Mouse (Mus musculus) intestine, embryonic 14.5 days (tissue): ENCODE results near the gene Pepd. TPM values are rescaled to one million over a fixed set of nuclear protein-coding genes. Genes with fewer than 3 reads are reported as not detected.

ENCODE experiments used
- ATAC-seq: fragments of 200-750 bp; cut with Nextera tagmentation; replicated peaks from 2 replicates; pipeline ENCODE4 v1.8.0; 2017; ENCODE audit warnings: low read depth, moderate number of reproducible peaks, moderate TSS enrichment, moderate library complexity; ENCODE audit not compliant: low FRiP score, low TSS enrichment
- DNase-seq: peaks from one replicate; pipeline ENCODE4 v3.0.0-alpha.2; 2018; ENCODE audit warnings: low spot score
- H3K27ac ChIP-seq: fragments of 300-500 bp; sonication (generic); 2 replicates; pipeline ENCODE4 v1.5.1; 2014; ENCODE audit warnings: low read depth, mild to moderate bottlenecking, control low read depth
- H3K27me3 ChIP-seq: fragments of 300-500 bp; sonication (generic); replicated peaks from 2 replicates; pipeline ENCODE4 v1.6.1; 2014; ENCODE audit warnings: low read length, control low read depth; ENCODE audit not compliant: control insufficient read depth, insufficient read depth
- H3K36me3 ChIP-seq: fragments of 300-500 bp; sonication (generic); 2 replicates; pipeline ENCODE4 v1.6.1; 2014; ENCODE audit warnings: low read length, control low read depth; ENCODE audit not compliant: control insufficient read depth, insufficient read depth
- H3K4me1 ChIP-seq: fragments of 300-500 bp; sonication (generic); replicated peaks from 2 replicates; pipeline ENCODE4 v1.6.1; 2014; ENCODE audit warnings: low read length, control low read depth, mixed read lengths; ENCODE audit not compliant: control insufficient read depth, insufficient read depth
- H3K4me2 ChIP-seq: fragments of 300-500 bp; sonication (generic); 2 replicates; pipeline ENCODE4 v1.6.1; 2014; ENCODE audit warnings: low read length
- H3K4me3 ChIP-seq: fragments of 300-500 bp; sonication (generic); 2 replicates; pipeline ENCODE4 v1.5.1; 2014; ENCODE audit warnings: low read depth, low read length, control low read depth, mixed read lengths
- H3K9ac ChIP-seq: fragments of 300-500 bp; sonication (generic); 2 replicates; pipeline ENCODE4 v1.6.1; 2014; ENCODE audit warnings: mild to moderate bottlenecking, low read length
- H3K9me3 ChIP-seq: fragments of 300-500 bp; sonication (generic); 2 replicates; pipeline ENCODE4 v1.6.1; 2016; ENCODE audit warnings: low read length, control low read depth; ENCODE audit not compliant: control insufficient read depth
- WGBS: fragments of 180-500 bp; shearing (Covaris S2); extraction: QIAGEN DNeasy Blood & Tissue Kit; methylation state at CpG from one replicate; pipeline ENCODE4 v1.1.7; 2014; 5-methylcytosine and 5-hydroxymethylcytosine counted together
- polyA plus RNA-seq: library from polyadenylated mRNA; unstranded; fragments of >200 nt; fragmentation: Nextera tagmentation; extraction: Ambion mirVana; gene quantifications from 2 replicates; pipeline ENCODE4 v1.2.1, GENCODE M21; 2014

Gene Pepd
- polyA plus RNA-seq, 1 experiment from 2014 or later, result 80.3 TPM

DNA sequence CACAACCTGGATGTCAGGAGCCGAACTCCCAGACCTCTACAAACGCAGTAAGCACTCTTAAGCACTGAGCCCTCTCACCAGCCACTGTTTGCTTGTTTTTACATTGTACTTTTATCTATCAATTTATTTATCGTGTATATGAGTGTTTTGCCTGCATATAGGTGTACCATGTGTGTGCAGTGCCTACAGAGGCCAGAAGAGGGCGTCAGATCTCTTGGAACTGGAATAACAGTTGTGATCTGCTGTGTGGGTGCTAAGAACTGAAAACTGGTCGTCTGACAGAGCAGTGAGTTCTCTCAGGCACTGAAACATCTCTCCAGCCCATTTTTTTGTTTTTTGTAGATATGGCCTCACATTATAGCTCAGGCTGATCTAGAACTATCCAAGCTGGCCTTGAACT lies 147.3 kb downstream of the Pepd start:
- no peaks in the 10 kb centered on the region for H3K27me3 ChIP-seq
- no peak overlapping the region for H3K9ac ChIP-seq
- ATAC-seq, result no peak
- peaks cover 16% of the 10 kb centered on the region for H3K4me1 ChIP-seq
- WGBS, result 76% methylated on average over 5 of the region's 5 CpGs
- H3K4me2 ChIP-seq, result no peak overlapping the region
- H3K9me3 ChIP-seq, result 0 out of 2 replicates have a peak, but pooled peaks cover 2% of the 10 kb centered on the region
- no peak overlapping the region for H3K27ac ChIP-seq
- no peak for DNase-seq
- no peak overlapping the region for H3K4me3 ChIP-seq
- no peaks in the 10 kb centered on the region for H3K36me3 ChIP-seq

DNA sequence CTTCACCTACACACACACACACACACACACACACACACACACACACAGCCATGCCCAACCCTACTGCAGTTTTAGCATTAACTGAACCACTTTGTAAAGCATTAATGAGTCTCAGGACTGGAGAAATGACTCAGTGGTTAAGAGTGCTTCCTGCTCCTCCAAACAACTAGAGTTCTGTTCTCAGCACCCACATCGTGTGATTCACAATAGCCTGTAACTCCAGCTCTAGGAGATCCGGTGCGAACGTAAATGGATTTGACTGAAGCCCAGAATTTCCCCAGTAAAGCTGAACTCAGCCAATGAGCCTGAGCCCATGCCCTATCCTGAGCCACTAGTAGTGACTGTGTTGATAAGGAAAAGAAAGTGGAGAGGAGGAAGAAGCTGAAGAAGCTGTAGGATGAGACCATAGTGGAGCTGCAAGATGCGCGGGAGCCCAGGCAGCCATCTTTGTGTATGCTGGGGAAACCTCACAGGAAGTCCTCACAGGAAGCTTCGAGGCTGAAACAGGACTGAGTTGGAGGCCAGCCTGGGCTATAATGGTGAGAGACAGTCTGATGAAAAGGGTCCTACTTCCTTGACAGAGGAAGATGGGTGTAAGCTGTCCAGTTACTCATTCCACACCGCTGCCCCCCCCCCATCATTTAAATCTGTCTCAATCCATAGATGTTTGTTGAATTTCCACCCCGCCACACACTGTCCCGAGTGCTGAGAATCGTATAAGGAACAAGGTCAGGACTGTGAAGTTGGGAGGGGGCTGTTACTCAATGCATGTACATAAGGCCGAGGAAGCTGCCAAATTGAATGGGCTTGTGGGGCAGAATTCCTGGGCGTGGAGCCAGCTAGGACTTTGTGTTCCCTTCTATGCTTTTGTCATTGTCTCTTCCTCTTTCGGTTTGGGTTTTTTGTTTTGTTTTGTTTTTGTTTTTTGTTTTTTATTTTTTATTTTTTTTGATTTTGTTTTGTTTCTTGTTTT lies 152.4 kb downstream of the Pepd start:
- H3K27me3 ChIP-seq, result no peaks in the 10 kb centered on the region
- no peak overlapping the region for H3K4me3 ChIP-seq
- no peak overlapping the region for H3K9ac ChIP-seq
- 0 out of 2 replicates have a peak, but pooled peaks cover 4% of the 10 kb centered on the region for H3K9me3 ChIP-seq
- H3K27ac ChIP-seq, result no peak overlapping the region
- WGBS, result 79% methylated on average over 14 of the region's 14 CpGs
- H3K36me3 ChIP-seq, result no peaks in the 10 kb centered on the region
- no peak for ATAC-seq
- H3K4me2 ChIP-seq, result no peak overlapping the region
- no peaks in the 10 kb centered on the region for H3K4me1 ChIP-seq
- no peak for DNase-seq

DNA sequence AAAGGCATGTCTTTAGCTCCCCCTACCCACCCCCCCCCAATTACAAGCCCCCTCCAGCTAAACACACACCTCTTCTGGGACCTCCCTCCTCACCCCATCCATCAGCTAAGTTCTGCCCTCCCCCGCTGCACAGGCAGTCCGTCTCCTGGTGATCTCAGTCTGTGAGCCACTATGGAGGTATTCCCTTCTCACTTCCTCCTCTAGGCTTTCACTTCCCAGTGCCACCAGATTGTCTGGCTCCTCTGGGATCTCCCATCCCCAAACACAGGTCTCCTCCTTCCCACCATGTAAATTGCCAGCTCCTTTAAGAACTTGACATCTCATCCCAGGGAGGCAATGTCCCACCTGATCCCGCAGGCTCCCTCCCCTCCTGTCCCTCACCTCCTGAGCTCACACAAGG lies 153.8 kb downstream of the Pepd start:
- Histone ChIP-seq H3K4me1 (no peaks in the 10 kb centered on the region), H3K36me3 (no peaks in the 10 kb centered on the region), H3K27ac (no peak overlapping the region), H3K4me3 (no peak overlapping the region), H3K9ac (no peak overlapping the region), H3K27me3 (no peaks in the 10 kb centered on the region), H3K4me2 (no peak overlapping the region), H3K9me3 (0 out of 2 replicates have a peak, but pooled peaks cover 3% of the 10 kb centered on the region)
- DNase-seq, result no peak
- no peak for ATAC-seq
- WGBS, result 63% methylated on average over 3 of the region's 3 CpGs

DNA sequence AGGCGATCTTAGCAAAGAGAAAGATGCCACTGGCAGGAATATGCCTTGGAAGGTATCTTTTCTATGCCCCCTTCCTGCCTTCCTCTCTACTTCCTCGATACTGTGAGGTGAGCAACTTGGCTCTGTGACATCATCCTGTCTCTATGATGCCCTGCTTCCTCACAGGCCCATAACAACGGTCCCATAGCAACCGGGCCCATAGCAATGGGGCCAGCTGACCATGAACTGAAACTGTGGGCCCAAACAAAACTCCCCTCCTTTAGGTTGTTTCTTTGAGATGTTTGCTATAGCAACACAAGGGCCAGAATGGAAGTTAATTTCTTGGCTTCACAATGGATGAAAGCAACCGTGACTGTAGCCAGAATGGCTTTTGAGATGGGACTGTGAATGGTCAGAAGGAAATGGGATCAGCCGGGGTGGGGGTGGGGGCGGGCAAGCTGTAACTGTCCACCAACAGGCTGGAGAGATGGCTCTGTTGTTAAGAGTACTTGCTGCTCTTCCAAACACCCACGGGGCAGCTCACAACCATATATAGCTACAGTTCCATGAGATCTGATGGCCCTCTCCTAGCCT lies 154.5 kb downstream of the Pepd start:
- no peak for ATAC-seq
- Histone ChIP-seq H3K9ac (no peak overlapping the region), H3K4me2 (no peak overlapping the region), H3K4me1 (no peaks in the 10 kb centered on the region), H3K27ac (no peak overlapping the region), H3K36me3 (no peaks in the 10 kb centered on the region), H3K4me3 (no peak overlapping the region), H3K27me3 (no peaks in the 10 kb centered on the region), H3K9me3 (0 out of 2 replicates have a peak, but pooled peaks cover 3% of the 10 kb centered on the region)
- DNase-seq, result no peak
- 83% methylated on average over 8 of the region's 8 CpGs for WGBS

DNA sequence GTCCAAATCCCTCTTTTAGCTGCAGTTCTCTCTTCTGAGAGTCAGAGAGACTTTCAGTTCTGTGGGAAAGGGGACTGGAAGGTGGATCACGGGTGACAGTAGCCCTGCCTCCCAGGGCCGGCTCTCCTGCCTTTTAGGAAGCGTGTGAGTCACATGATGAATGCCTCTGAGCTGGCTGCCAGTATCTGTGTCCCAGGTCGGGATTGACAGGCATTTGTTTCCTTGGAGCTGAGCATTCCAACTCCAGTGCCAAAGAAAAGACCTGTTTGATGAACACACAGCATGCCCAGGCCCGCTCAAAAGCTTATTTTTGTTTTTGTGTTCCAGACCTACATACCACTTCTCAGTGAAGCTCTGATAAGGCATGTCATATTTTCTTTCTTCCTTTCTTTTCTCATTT lies 164.5 kb downstream of the Pepd start:
- no peaks in the 10 kb centered on the region for H3K27me3 ChIP-seq
- no peak overlapping the region for H3K4me3 ChIP-seq
- no peaks in the 10 kb centered on the region for H3K36me3 ChIP-seq
- no peak overlapping the region for H3K4me2 ChIP-seq
- no peak overlapping the region for H3K9ac ChIP-seq
- ATAC-seq (no peak), DNase-seq (no peak)
- 47% methylated on average over 5 of the region's 5 CpGs for WGBS
- H3K9me3 ChIP-seq, result no peaks in the 10 kb centered on the region
- H3K4me1 ChIP-seq, result 0 out of 2 replicates have a peak, but pooled peaks cover 3% of the 10 kb centered on the region
- H3K27ac ChIP-seq, result no peak overlapping the region

DNA sequence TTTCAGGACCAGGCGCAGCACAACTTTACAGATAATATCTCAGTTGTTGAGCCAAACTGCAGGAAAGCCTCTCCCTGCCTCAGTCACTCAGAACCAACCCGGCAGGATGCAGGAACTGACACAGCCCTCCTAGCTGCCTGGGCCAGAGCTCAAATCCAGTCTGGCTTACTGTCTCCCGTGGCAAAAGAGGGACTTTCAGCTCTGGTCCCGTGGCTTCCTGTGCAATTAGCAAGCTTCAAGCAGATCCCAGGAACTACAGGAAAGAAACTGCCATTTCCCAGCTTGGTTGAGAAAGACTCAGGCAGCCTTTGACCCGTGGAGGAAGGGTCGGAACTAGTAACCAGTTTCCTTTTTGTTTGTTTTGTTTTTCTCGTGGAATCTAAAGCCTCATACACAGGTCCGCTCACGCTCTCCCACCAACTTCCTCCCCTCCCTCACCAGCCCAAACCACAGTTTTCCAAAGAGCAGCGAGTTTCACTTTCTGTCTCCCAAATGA lies 168.7 kb downstream of the Pepd start:
- H3K4me3 ChIP-seq, result no peak overlapping the region
- ATAC-seq, result no peak

DNA sequence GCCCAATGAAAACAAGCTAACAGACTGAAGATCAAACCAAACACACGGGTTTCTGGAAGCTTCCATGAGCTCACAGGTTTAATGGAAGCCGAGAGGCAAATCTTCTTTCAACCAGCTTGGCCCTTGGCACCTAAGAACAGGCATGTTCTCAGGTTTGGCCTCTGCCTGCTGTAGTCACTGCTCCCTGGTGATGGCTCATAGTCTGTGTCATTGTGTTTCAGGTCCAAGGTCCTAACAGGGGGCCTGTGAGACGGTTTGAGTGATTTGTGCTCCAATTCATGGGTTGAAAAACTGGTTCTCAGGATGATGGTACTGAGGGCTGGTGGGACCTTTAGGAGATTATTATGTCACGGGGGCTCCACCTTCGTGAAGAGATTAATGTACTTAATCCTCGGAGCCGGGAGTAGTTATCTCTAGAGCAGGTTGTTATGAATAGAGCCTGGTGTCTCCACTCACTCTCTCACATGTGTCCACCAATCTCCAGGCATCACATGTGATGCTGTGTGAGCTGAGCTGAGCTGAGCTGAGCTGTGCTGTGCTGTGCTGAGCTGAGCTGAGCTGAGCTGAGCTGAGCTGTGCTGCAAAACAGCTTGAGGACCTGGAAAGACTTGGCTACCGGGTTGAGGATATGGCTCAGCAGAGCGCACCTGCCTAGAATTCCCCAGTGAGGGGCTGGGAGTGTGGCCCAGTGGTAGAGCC lies 169.4 kb downstream of the Pepd start:
- H3K4me3 ChIP-seq, result no peak overlapping the region
- H3K27me3 ChIP-seq, result no peaks in the 10 kb centered on the region
- DNase-seq, result peak; percentile 59
- no peaks in the 10 kb centered on the region for H3K36me3 ChIP-seq
- peak overlapping the region; percentile 55; the same call in 1 of the 2 replicates for H3K27ac ChIP-seq
- H3K4me1 ChIP-seq, result peaks cover 9% of the 10 kb centered on the region
- H3K9ac ChIP-seq, result no peak overlapping the region
- ATAC-seq, result peak; percentile 56
- H3K4me2 ChIP-seq, result peak overlapping the region; percentile 26
- H3K9me3 ChIP-seq, result no peaks in the 10 kb centered on the region
- WGBS, result 72% methylated on average over 9 of the region's 9 CpGs

More for the DNA sequence above, 168.7 kb downstream of the Pepd start:
- Histone ChIP-seq H3K27ac (peak overlapping the region; percentile 55; the same call in 1 of the 2 replicates), H3K36me3 (no peaks in the 10 kb centered on the region), H3K9ac (no peak overlapping the region), H3K4me1 (peaks cover 4% of the 10 kb centered on the region; the same call in 1 of the 2 replicates), H3K4me2 (peak overlapping the region; percentile 26), H3K9me3 (no peaks in the 10 kb centered on the region), H3K27me3 (no peaks in the 10 kb centered on the region)
- 26% methylated on average over 10 of the region's 10 CpGs for WGBS
- DNase-seq, result peak; percentile 65

DNA sequence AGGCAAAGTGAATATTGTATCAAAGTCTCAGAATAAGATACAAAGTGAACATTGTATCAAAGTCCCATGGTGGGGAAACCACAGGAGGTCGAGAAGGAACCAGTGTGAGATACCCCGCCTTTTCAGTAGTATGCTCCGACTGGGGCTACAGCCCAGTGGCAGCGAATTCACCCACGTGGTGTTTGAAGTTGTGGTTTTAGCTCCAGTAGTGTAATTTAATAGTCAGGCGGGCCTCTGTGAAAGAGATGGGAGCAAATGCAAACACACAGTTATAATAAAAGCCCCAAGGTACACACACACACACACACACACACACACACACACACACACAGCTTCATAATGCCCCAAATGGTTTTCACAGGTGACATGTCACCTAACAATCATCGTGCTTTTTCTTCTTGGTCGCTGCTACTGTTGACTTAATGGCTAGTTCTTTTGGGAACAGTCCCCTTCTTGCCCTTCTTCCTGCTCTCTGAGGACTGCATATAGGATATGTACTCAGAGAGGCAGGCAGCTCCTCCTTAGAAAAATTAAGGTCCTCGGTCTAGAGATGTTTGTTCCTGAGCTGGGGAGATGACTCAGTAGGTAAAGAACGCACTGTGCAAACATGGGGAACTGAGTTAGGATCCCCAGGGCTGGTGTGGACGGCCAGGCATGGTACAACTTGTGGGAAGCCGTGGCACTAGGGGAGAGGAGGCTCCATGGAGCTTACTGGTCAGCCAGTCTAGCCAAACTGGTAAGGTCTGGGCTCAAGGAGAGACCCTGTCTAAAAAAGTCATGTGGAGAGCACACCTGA lies 172.6 kb downstream of the Pepd start:
- 63% methylated on average over 12 of the region's 12 CpGs for WGBS
- Histone ChIP-seq H3K4me3 (no peak overlapping the region), H3K9ac (no peak overlapping the region), H3K36me3 (no peaks in the 10 kb centered on the region), H3K27ac (no peak overlapping the region), H3K27me3 (no peaks in the 10 kb centered on the region), H3K4me1 (peaks cover 15% of the 10 kb centered on the region), H3K4me2 (no peak overlapping the region), H3K9me3 (no peaks in the 10 kb centered on the region)
- ATAC-seq (no peak), DNase-seq (no peak)
